Mouse (Mus musculus) stomach, embryonic 15.5 days (tissue): ENCODE results near the gene Hnrnpu. TPM values are rescaled to one million over a fixed set of nuclear protein-coding genes. Genes with fewer than 3 reads are reported as not detected.
A peak's percentile ranks its signal among the peaks of the same experiment; 100 is the strongest.

Experiments used
- ATAC-seq: fragments of 200-750 bp; cut with Nextera tagmentation; 2 replicates; pipeline ENCODE4 v1.8.0; 2017; ENCODE audit warnings: low read depth, moderate number of reproducible peaks, moderate TSS enrichment; ENCODE audit not compliant: insufficient read depth, low FRiP score
- H3K27ac ChIP-seq: fragments of 300-500 bp; sonication (generic); 2 replicates; pipeline ENCODE4 v1.5.1; 2015; ENCODE audit warnings: mild to moderate bottlenecking, inconsistent platforms
- H3K27me3 ChIP-seq: fragments of 300-500 bp; sonication (generic); replicated peaks from 2 replicates; pipeline ENCODE4 v1.6.1; 2015; ENCODE audit warnings: inconsistent platforms
- H3K36me3 ChIP-seq: fragments of 300-500 bp; sonication (generic); 2 replicates; pipeline ENCODE4 v1.6.1; 2015; ENCODE audit warnings: inconsistent platforms
- H3K4me1 ChIP-seq: fragments of 300-500 bp; sonication (generic); 2 replicates; pipeline ENCODE4 v1.6.1; 2015; ENCODE audit warnings: inconsistent platforms
- H3K4me2 ChIP-seq: fragments of 300-500 bp; sonication (generic); 2 replicates; pipeline ENCODE4 v1.6.1; 2015; ENCODE audit warnings: mild to moderate bottlenecking, inconsistent platforms
- H3K4me3 ChIP-seq: fragments of 300-500 bp; sonication (generic); replicated peaks from 2 replicates; pipeline ENCODE4 v1.5.1; 2015; ENCODE audit warnings: inconsistent platforms
- H3K9ac ChIP-seq: fragments of 300-500 bp; sonication (generic); 2 replicates; pipeline ENCODE4 v1.6.1; 2015; ENCODE audit warnings: inconsistent platforms
- H3K9me3 ChIP-seq: fragments of 300-500 bp; sonication (generic); 2 replicates; pipeline ENCODE4 v1.6.1; 2016; ENCODE audit warnings: inconsistent platforms
- WGBS: fragments of 180-500 bp; shearing (Covaris S2); methylation state at CpG from one replicate; pipeline ENCODE4 v1.1.7; 2015; 5-methylcytosine and 5-hydroxymethylcytosine counted together
- polyA plus RNA-seq: library from polyadenylated mRNA; unstranded; fragments of >200 nt; fragmentation: Nextera tagmentation; extraction: Ambion mirVana; gene quantifications from 2 replicates; pipeline ENCODE4 v1.2.1, GENCODE M21; 2015

Hnrnpu gene
- polyA plus RNA-seq, 1 experiment from 2014 or later = 375 TPM

- peaks cover 22% of the 10 kb centered on the region for H3K36me3 ChIP-seq
- 0 out of 2 replicates have a peak, but pooled peaks cover 8% of the 10 kb centered on the region for H3K4me1 ChIP-seq
- WGBS = under 1% methylated on average over 52 of the region's 89 CpGs
- no peaks in the 10 kb centered on the region for H3K27me3 ChIP-seq
- peak; percentile 29 for ATAC-seq
- H3K9ac ChIP-seq = peak overlapping the region; percentile 98
- H3K4me2 ChIP-seq = peak overlapping the region; percentile 5; the same call in 1 of the 2 replicates
- no peaks in the 10 kb centered on the region for H3K9me3 ChIP-seq
- peak overlapping the region; percentile 88 for H3K4me3 ChIP-seq
- H3K27ac ChIP-seq = peak overlapping the region; percentile 100
Observed at GRCm38 (mm10) chr1:178336777-178337481, 668 bp downstream of the Hnrnpu start.

DNA sequence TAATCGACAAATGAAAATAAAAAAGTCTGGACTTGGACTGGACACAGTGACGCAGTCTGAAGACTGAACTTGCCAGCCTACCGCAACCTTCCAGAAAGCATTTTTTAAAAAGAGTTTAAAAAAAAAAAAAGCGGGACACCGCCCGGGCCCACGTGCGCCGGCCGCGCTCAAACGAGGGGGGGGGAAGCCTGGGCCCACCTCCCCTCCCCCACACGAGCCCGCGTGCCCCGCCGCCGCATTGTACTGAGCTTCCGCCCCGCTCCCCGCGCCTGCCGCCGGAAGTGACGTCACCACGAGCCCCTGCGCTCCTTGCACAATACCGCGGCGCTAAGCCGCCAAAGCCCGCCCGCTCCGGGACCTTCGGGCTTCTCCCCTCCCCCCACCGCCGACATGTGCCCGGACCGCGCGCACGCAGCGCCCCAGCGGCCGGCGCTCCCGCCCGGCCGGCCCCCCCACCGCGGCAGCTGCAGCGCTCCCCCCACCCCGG lies 1.3 kb downstream of the Hnrnpu start:
- peak; percentile 90 for ATAC-seq
- Histone ChIP-seq H3K4me2 (peak overlapping the region; percentile 65), H3K9ac (peak overlapping the region; percentile 98), H3K4me1 (0 out of 2 replicates have a peak, but pooled peaks cover 8% of the 10 kb centered on the region), H3K36me3 (peaks cover 26% of the 10 kb centered on the region), H3K9me3 (no peaks in the 10 kb centered on the region), H3K4me3 (peak overlapping the region; percentile 88), H3K27me3 (no peaks in the 10 kb centered on the region), H3K27ac (peak overlapping the region; percentile 100)
- WGBS = under 1% methylated on average over 47 of the region's 53 CpGs

- Histone ChIP-seq H3K9ac (peak overlapping the region; percentile 98), H3K4me3 (peak overlapping the region; percentile 88), H3K36me3 (peaks cover 30% of the 10 kb centered on the region), H3K4me2 (peak overlapping the region; percentile 65), H3K9me3 (no peaks in the 10 kb centered on the region), H3K27ac (peak overlapping the region; percentile 100), H3K4me1 (0 out of 2 replicates have a peak, but pooled peaks cover 8% of the 10 kb centered on the region), H3K27me3 (no peaks in the 10 kb centered on the region)
- ATAC-seq = no peak
- WGBS = under 1% methylated on average over 16 of the region's 16 CpGs
Observed at GRCm38 (mm10) chr1:178335860-178336261, 1.7 kb downstream of the Hnrnpu start.

DNA sequence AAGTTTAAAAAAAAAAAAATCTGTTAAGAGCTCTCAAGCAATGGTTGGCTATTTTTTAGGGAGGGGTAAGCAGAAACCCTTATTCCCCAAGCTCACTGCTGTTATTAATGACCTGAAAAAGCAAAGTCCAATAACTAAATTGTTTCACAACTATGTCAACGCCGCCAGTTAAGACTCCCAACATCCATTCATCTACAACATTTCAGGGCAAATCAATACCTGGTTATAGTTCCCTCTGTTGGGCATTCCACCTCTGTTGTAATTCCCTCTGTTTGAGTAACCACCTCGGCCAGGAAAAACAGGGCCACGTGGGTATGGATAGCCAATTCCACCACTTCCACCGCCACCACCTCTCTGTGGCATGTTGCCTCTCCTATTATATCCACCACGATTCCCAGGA lies 7.7 kb downstream of the Hnrnpu start:
- Histone ChIP-seq H3K9ac (no peak overlapping the region), H3K4me3 (no peak overlapping the region), H3K4me2 (no peak overlapping the region), H3K4me1 (0 out of 2 replicates have a peak, but pooled peaks cover 8% of the 10 kb centered on the region), H3K9me3 (no peaks in the 10 kb centered on the region), H3K36me3 (peaks cover 46% of the 10 kb centered on the region), H3K27ac (no peak overlapping the region), H3K27me3 (no peaks in the 10 kb centered on the region)
- ATAC-seq = no peak
- 67% methylated on average over 6 of the region's 6 CpGs for WGBS

DNA sequence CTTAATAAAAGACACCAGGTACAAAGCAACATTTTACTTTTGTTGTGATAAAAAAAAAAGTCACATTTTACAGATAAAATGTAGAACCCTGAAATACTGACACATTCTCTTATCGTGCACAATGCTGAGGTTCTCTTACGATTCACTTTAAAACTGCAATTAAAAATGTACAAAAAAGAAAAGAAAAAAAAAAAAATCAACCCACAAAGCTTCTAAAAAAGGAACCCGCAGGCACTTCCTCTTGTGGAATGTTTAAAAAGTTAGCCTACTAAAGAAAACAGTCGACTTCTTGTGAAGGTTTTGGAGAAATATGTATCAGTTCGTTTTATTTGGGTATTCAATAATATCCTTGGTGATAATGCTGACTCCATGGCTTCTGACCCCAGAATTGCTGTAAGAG lies 8.6 kb downstream of the Hnrnpu start:
- no peaks in the 10 kb centered on the region for H3K27me3 ChIP-seq
- H3K4me2 ChIP-seq = no peak overlapping the region
- no peak overlapping the region for H3K4me3 ChIP-seq
- 72% methylated on average over 5 of the region's 5 CpGs for WGBS
- no peaks in the 10 kb centered on the region for H3K9me3 ChIP-seq
- H3K9ac ChIP-seq = no peak overlapping the region
- no peak for ATAC-seq
- H3K27ac ChIP-seq = no peak overlapping the region
- H3K4me1 ChIP-seq = 0 out of 2 replicates have a peak, but pooled peaks cover 5% of the 10 kb centered on the region
- H3K36me3 ChIP-seq = peaks cover 45% of the 10 kb centered on the region

- ATAC-seq = no peak
- 74% methylated on average over 1 of the region's 1 CpGs for WGBS
- Histone ChIP-seq H3K9me3 (no peaks in the 10 kb centered on the region), H3K9ac (no peak overlapping the region), H3K27ac (no peak overlapping the region), H3K4me1 (no peaks in the 10 kb centered on the region), H3K27me3 (no peaks in the 10 kb centered on the region), H3K36me3 (peaks cover 41% of the 10 kb centered on the region), H3K4me3 (no peak overlapping the region), H3K4me2 (no peak overlapping the region)
Observed at GRCm38 (mm10) chr1:178326950-178327349, 10.6 kb downstream of the Hnrnpu start.

GRCm38 (mm10) chr1:178326357-178326756 lies 11.2 kb downstream of the Hnrnpu start:
- Histone ChIP-seq H3K27ac (no peak overlapping the region), H3K36me3 (peaks cover 36% of the 10 kb centered on the region), H3K9ac (no peak overlapping the region), H3K4me1 (no peaks in the 10 kb centered on the region), H3K9me3 (no peaks in the 10 kb centered on the region), H3K27me3 (no peaks in the 10 kb centered on the region), H3K4me3 (no peak overlapping the region), H3K4me2 (no peak overlapping the region)
- 93% methylated on average over 1 of the region's 1 CpGs for WGBS
- ATAC-seq = no peak

- Histone ChIP-seq H3K27me3 (no peaks in the 10 kb centered on the region), H3K4me3 (no peak overlapping the region), H3K9me3 (no peaks in the 10 kb centered on the region), H3K4me1 (peaks cover 3% of the 10 kb centered on the region; the same call in 1 of the 2 replicates), H3K27ac (no peak overlapping the region), H3K4me2 (no peak overlapping the region), H3K9ac (no peak overlapping the region), H3K36me3 (peaks cover 25% of the 10 kb centered on the region)
- whole genome bisulfite sequencing = 90% methylated on average over 1 of the region's 1 CpGs
- no peak for ATAC-seq
Observed at GRCm38 (mm10) chr1:178324568-178324967, 13.0 kb downstream of the Hnrnpu start.

- Histone ChIP-seq H3K27me3 (no peaks in the 10 kb centered on the region), H3K27ac (no peak overlapping the region), H3K36me3 (peaks cover 22% of the 10 kb centered on the region), H3K9me3 (no peaks in the 10 kb centered on the region), H3K4me3 (no peak overlapping the region), H3K4me2 (no peak overlapping the region), H3K9ac (no peak overlapping the region), H3K4me1 (peaks cover 3% of the 10 kb centered on the region; the same call in 1 of the 2 replicates)
- 88% methylated on average over 1 of the region's 1 CpGs for WGBS
- no peak for ATAC-seq
Observed at GRCm38 (mm10) chr1:178323235-178323634, 14.4 kb downstream of the Hnrnpu start.

GRCm38 (mm10) chr1:178321730-178322357 lies 15.8 kb downstream of the Hnrnpu start:
- no peak overlapping the region for H3K4me2 ChIP-seq
- H3K36me3 ChIP-seq = peaks cover 17% of the 10 kb centered on the region
- H3K4me1 ChIP-seq = peaks cover 5% of the 10 kb centered on the region; the same call in 1 of the 2 replicates
- no peaks in the 10 kb centered on the region for H3K27me3 ChIP-seq
- H3K27ac ChIP-seq = no peak overlapping the region
- ATAC-seq = no peak
- H3K4me3 ChIP-seq = no peak overlapping the region
- 54% methylated on average over 4 of the region's 4 CpGs for WGBS
- no peak overlapping the region for H3K9ac ChIP-seq
- no peaks in the 10 kb centered on the region for H3K9me3 ChIP-seq

- Histone ChIP-seq H3K9me3 (no peaks in the 10 kb centered on the region), H3K27me3 (no peaks in the 10 kb centered on the region), H3K4me2 (peak overlapping the region; percentile 55), H3K27ac (peak overlapping the region; percentile 100), H3K9ac (0 out of 2 replicates have a peak overlapping the region, but pooled peaks have one; percentile 69), H3K36me3 (peaks cover 17% of the 10 kb centered on the region), H3K4me3 (peak overlapping the region; percentile 65), H3K4me1 (peaks cover 5% of the 10 kb centered on the region; the same call in 1 of the 2 replicates)
- 38% methylated on average over 5 of the region's 5 CpGs for WGBS
- ATAC-seq = no peak
Observed at GRCm38 (mm10) chr1:178320723-178321590, 16.6 kb downstream of the Hnrnpu start.
